Mouse (Mus musculus) hematopoietic stem cell, adult 5-6 weeks (primary cell): ENCODE results near the gene Mamdc2. TPM values are rescaled to one million over a fixed set of nuclear protein-coding genes. Genes with fewer than 3 reads are reported as not detected.

Experiments used
- ATAC-seq, 2 experiments: fragments of 125-278 bp in 1 of 2; replicated peaks in 1 of 2; 2 replicates each; pipeline ENCODE4 v1.8.0; 2016 to 2017; ENCODE audit warnings: inconsistent platforms in 2 of 2, mild to moderate bottlenecking in 2 of 2, moderate number of reproducible peaks in 2 of 2, low read depth in 1 of 2, moderate TSS enrichment in 1 of 2; ENCODE audit not compliant: low FRiP score in 2 of 2, poor library complexity in 2 of 2, severe bottlenecking in 2 of 2, insufficient read depth in 1 of 2, low TSS enrichment in 1 of 2
- total RNA-seq: library from RNA; stranded (forward); fragments of 172-1452, 232-1000 nt; gene quantifications from 2 replicates; pipeline ENCODE4 v1.2.3, GENCODE M21; 2017

The Mamdc2 gene
- total RNA-seq, 1 experiment from 2014 or later, result 11.1 TPM

GRCm38 (mm10) chr19:23447221-23447987 is 838 bp downstream of the Mamdc2 start:
- ATAC-seq, result peak; percentile 54 to 60

GRCm38 (mm10) chr19:23444910-23445845 is 3.1 kb downstream of the Mamdc2 start:
- ATAC-seq, result peak in 1 of 2 experiments; percentile 23; a peak in 1 of 4 replicates

GRCm38 (mm10) chr19:23435731-23436130 is 12.5 kb downstream of the Mamdc2 start:
- ATAC-seq, result no peak

- no peak for ATAC-seq
Observed at GRCm38 (mm10) chr19:23434433-23434832, 13.8 kb downstream of the Mamdc2 start.

- no peak for ATAC-seq
Observed at GRCm38 (mm10) chr19:23417668-23418067, 30.6 kb downstream of the Mamdc2 start.

- ATAC-seq, result no peak
Observed at GRCm38 (mm10) chr19:23410800-23411199, 37.4 kb downstream of the Mamdc2 start.

- no peak for ATAC-seq
Observed at GRCm38 (mm10) chr19:23410328-23410727, 37.9 kb downstream of the Mamdc2 start.

GRCm38 (mm10) chr19:23401469-23402135 is 46.6 kb downstream of the Mamdc2 start:
- no peak for ATAC-seq

GRCm38 (mm10) chr19:23400485-23400884 is 47.8 kb downstream of the Mamdc2 start:
- ATAC-seq, result no peak

GRCm38 (mm10) chr19:23395956-23396355 is 52.3 kb downstream of the Mamdc2 start:
- ATAC-seq, result no peak

GRCm38 (mm10) chr19:23394597-23394996 is 53.6 kb downstream of the Mamdc2 start:
- ATAC-seq, result no peak

GRCm38 (mm10) chr19:23388862-23389272 is 59.4 kb downstream of the Mamdc2 start:
- no peak for ATAC-seq

- ATAC-seq, result peak; percentile 87 to 88
Observed at GRCm38 (mm10) chr19:23388083-23388861, 60.0 kb downstream of the Mamdc2 start.

- ATAC-seq, result no peak
Observed at GRCm38 (mm10) chr19:23382396-23382795, 65.8 kb downstream of the Mamdc2 start.

- no peak for ATAC-seq
Observed at GRCm38 (mm10) chr19:23380968-23381367, 67.3 kb downstream of the Mamdc2 start.

GRCm38 (mm10) chr19:23379752-23380504 is 68.3 kb downstream of the Mamdc2 start:
- ATAC-seq, result no peak
